Mouse (Mus musculus): ENCODE results near the gene Hs3st3a1.

- no peak for TF ChIP-seq POLR2A (IDR thresholded peaks at IDR 0.05; ENCODE audit: insufficient read depth, low read depth, low read length)
- TF ChIP-seq CTCF (IDR thresholded peaks at IDR 0.05): no peak
Observed at GRCm38 (mm10) chr11:64436791-64437298, 1.7 kb downstream of the Hs3st3a1 start.
